Mouse (Mus musculus): ENCODE measurements around the gene Ddx31. TPM values are rescaled to one million over a fixed set of nuclear protein-coding genes. Genes with fewer than 3 reads are reported as not detected.

The Ddx31 gene
- polyA plus RNA-seq, 1 experiment from 2014 or later = 8.6 TPM

DNA sequence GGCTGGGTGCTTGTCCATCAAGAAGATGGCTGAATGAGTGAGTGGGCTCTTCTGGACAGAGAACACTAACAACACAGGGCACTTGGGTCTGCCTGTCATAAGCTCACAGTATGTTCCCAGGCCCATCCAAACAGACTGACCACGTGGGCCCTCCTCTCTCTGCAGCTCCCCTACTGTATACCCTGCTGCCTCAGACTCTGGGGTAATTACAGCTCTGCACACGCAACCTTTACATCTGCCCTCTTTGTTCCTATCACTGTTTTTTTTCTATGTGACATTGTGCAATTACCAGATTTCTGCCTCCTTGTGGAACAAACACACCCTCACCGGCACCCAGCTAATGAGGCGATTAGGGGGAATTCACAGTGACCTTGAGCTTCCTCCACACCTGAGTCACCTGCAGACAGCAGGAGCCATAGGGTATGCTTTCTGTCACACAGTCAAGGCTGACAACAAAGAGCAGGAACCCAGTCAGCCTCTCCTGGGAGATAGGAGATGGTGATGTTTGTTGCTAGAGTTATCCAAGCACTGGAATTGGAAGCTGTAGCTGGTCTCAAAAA, 57.2 kb downstream of the Ddx31 start:
- Histone ChIP-seq H3K36me3 (ENCODE audit: control insufficient read depth, insufficient read depth, low read length) (peaks cover 68% of the 10 kb centered on the region), H3K27ac (replicated peaks in 1 of 2; ENCODE audit: control insufficient read depth in 1 of 2, insufficient read depth in 1 of 2, low read depth in 2 of 2, low read length in 2 of 2) (no peak overlapping the region), H3K9ac (ENCODE audit: low read length) (no peak overlapping the region), H3K27me3 (ENCODE audit: control insufficient read depth, insufficient read depth, low read length) (no peaks in the 10 kb centered on the region), H3K9me3 (ENCODE audit: control insufficient read depth, low read length) (no peaks in the 10 kb centered on the region), H3K4me3 (ENCODE audit: control insufficient read depth in 1 of 2, insufficient read depth in 1 of 2, low read depth in 1 of 2, low read length in 2 of 2) (no peak overlapping the region), H3K4me2 (ENCODE audit: low read length) (no peak overlapping the region), H3K4me1 (ENCODE audit: control insufficient read depth in 2 of 2, insufficient read depth in 2 of 2, low read length in 2 of 2) (no peaks in the 10 kb centered on the region)
- 79% methylated on average over 4 of the region's 4 CpGs for WGBS
- no peak for ATAC-seq (ENCODE audit: insufficient number of reproducible peaks, insufficient read depth, low FRiP score, low read depth)

GRCm38 (mm10) chr2:28902291-28902690, 62.1 kb downstream of the Ddx31 start:
- WGBS = 90% methylated on average over 8 of the region's 8 CpGs
- Histone ChIP-seq H3K4me3 (ENCODE audit: control insufficient read depth in 1 of 2, insufficient read depth in 1 of 2, low read depth in 1 of 2, low read length in 2 of 2) (no peak overlapping the region), H3K9me3 (ENCODE audit: control insufficient read depth, low read length) (no peaks in the 10 kb centered on the region), H3K4me1 (ENCODE audit: control insufficient read depth in 2 of 2, insufficient read depth in 2 of 2, low read length in 2 of 2) (no peaks in the 10 kb centered on the region), H3K36me3 (ENCODE audit: control insufficient read depth, insufficient read depth, low read length) (peaks cover 40% of the 10 kb centered on the region), H3K27me3 (ENCODE audit: control insufficient read depth, insufficient read depth, low read length) (peaks cover 9% of the 10 kb centered on the region), H3K4me2 (ENCODE audit: low read length) (no peak overlapping the region), H3K27ac (replicated peaks in 1 of 2; ENCODE audit: control insufficient read depth in 1 of 2, insufficient read depth in 1 of 2, low read depth in 2 of 2, low read length in 2 of 2) (no peak overlapping the region), H3K9ac (ENCODE audit: low read length) (no peak overlapping the region)
- ATAC-seq (ENCODE audit: insufficient number of reproducible peaks, insufficient read depth, low FRiP score, low read depth) = no peak

- Histone ChIP-seq H3K9me3 (ENCODE audit: control insufficient read depth, low read length) (no peaks in the 10 kb centered on the region), H3K27me3 (ENCODE audit: control insufficient read depth, insufficient read depth, low read length) (peaks cover 23% of the 10 kb centered on the region), H3K4me3 (ENCODE audit: control insufficient read depth in 1 of 2, insufficient read depth in 1 of 2, low read depth in 1 of 2, low read length in 2 of 2) (no peak overlapping the region), H3K27ac (replicated peaks in 1 of 2; ENCODE audit: control insufficient read depth in 1 of 2, insufficient read depth in 1 of 2, low read depth in 2 of 2, low read length in 2 of 2) (no peak overlapping the region), H3K4me2 (ENCODE audit: low read length) (no peak overlapping the region), H3K36me3 (ENCODE audit: control insufficient read depth, insufficient read depth, low read length) (peaks cover 36% of the 10 kb centered on the region), H3K9ac (ENCODE audit: low read length) (no peak overlapping the region), H3K4me1 (ENCODE audit: control insufficient read depth in 2 of 2, insufficient read depth in 2 of 2, low read length in 2 of 2) (peaks cover 7 to 11% of the 10 kb centered on the region in 2 experiments; a peak in 3 of 4 replicates)
- WGBS = 93% methylated on average over 5 of the region's 5 CpGs
- no peak for ATAC-seq (ENCODE audit: insufficient number of reproducible peaks, insufficient read depth, low FRiP score, low read depth)
Measured at GRCm38 (mm10) chr2:28903871-28904270, 63.7 kb downstream of the Ddx31 start.

DNA sequence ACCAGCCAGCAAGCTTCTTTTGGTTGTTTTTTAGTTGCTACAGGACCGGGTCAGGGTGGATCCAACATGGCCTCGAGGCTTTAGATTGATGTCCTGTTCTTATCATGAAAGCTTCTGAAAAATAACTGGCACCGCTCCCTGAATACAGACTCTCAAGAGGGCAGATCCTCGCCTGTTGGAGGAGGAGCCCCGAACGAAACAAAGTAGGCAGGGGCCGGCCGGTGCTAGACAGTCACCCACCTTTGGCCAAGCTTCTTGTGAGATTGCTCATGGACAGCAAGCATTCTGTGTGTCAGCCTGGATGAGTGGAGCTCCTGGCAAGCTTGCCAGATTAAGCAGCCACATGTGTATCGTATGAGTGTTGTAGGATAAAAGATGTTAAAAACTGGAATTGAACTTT, 64.6 kb downstream of the Ddx31 start:
- H3K4me1 ChIP-seq (ENCODE audit: control insufficient read depth in 2 of 2, insufficient read depth in 2 of 2, low read length in 2 of 2) = peaks cover 10 to 18% of the 10 kb centered on the region in 2 experiments; a peak in 3 of 4 replicates
- peaks cover 32% of the 10 kb centered on the region for H3K27me3 ChIP-seq (ENCODE audit: control insufficient read depth, insufficient read depth, low read length)
- no peak for ATAC-seq (ENCODE audit: insufficient number of reproducible peaks, insufficient read depth, low FRiP score, low read depth)
- no peak overlapping the region for H3K27ac ChIP-seq (replicated peaks in 1 of 2; ENCODE audit: control insufficient read depth in 1 of 2, insufficient read depth in 1 of 2, low read depth in 2 of 2, low read length in 2 of 2)
- H3K4me2 ChIP-seq (ENCODE audit: low read length) = no peak overlapping the region
- H3K9me3 ChIP-seq (ENCODE audit: control insufficient read depth, low read length) = no peaks in the 10 kb centered on the region
- H3K4me3 ChIP-seq (ENCODE audit: control insufficient read depth in 1 of 2, insufficient read depth in 1 of 2, low read depth in 1 of 2, low read length in 2 of 2) = no peak overlapping the region
- no peak overlapping the region for H3K9ac ChIP-seq (ENCODE audit: low read length)
- peaks cover 35% of the 10 kb centered on the region for H3K36me3 ChIP-seq (ENCODE audit: control insufficient read depth, insufficient read depth, low read length)
- 73% methylated on average over 9 of the region's 9 CpGs for WGBS

DNA sequence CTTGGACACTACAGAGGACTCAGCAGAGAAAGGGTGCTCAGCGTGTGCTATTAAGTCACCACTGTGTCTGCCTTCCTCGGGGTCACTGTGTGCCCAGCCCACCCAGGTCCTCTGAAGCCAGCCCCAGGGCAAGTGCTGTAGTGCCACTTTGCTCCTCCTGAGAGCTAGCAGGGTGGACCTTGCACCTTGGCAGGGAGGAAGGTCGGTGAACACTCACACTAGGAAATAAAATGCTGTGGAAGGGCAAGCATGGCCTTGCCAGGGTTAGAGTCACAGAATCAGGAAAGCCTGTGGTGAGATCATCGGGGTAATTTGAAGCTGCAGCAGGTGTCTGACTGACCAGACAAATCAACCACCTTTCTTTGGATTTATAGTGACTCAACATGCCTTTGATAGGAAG, 65.4 kb downstream of the Ddx31 start:
- no peak for ATAC-seq (ENCODE audit: insufficient number of reproducible peaks, insufficient read depth, low FRiP score, low read depth)
- no peak overlapping the region for H3K9ac ChIP-seq (ENCODE audit: low read length)
- no peak overlapping the region for H3K4me2 ChIP-seq (ENCODE audit: low read length)
- H3K4me3 ChIP-seq (ENCODE audit: control insufficient read depth in 1 of 2, insufficient read depth in 1 of 2, low read depth in 1 of 2, low read length in 2 of 2) = no peak overlapping the region
- H3K4me1 ChIP-seq (ENCODE audit: control insufficient read depth in 2 of 2, insufficient read depth in 2 of 2, low read length in 2 of 2) = peaks cover 10 to 18% of the 10 kb centered on the region in 2 experiments; a peak in 3 of 4 replicates
- 74% methylated on average over 4 of the region's 4 CpGs for WGBS
- H3K27ac ChIP-seq (replicated peaks in 1 of 2; ENCODE audit: control insufficient read depth in 1 of 2, insufficient read depth in 1 of 2, low read depth in 2 of 2, low read length in 2 of 2) = no peak overlapping the region
- H3K36me3 ChIP-seq (ENCODE audit: control insufficient read depth, insufficient read depth, low read length) = peaks cover 28% of the 10 kb centered on the region
- H3K9me3 ChIP-seq (ENCODE audit: control insufficient read depth, low read length) = no peaks in the 10 kb centered on the region
- H3K27me3 ChIP-seq (ENCODE audit: control insufficient read depth, insufficient read depth, low read length) = peaks cover 39% of the 10 kb centered on the region

GRCm38 (mm10) chr2:28907691-28908388, 67.6 kb downstream of the Ddx31 start:
- Histone ChIP-seq H3K36me3 (ENCODE audit: control insufficient read depth, insufficient read depth, low read length) (peaks cover 16% of the 10 kb centered on the region), H3K4me3 (ENCODE audit: control insufficient read depth in 1 of 2, insufficient read depth in 1 of 2, low read depth in 1 of 2, low read length in 2 of 2) (peak overlapping the region in 1 of 2 experiments; percentile 35; a peak in 3 of 4 replicates), H3K27me3 (ENCODE audit: control insufficient read depth, insufficient read depth, low read length) (peaks cover 62% of the 10 kb centered on the region), H3K4me2 (ENCODE audit: low read length) (peak overlapping the region; percentile 69), H3K4me1 (ENCODE audit: control insufficient read depth in 2 of 2, insufficient read depth in 2 of 2, low read length in 2 of 2) (peaks cover 10 to 18% of the 10 kb centered on the region in 2 experiments; a peak in 3 of 4 replicates), H3K9me3 (ENCODE audit: control insufficient read depth, low read length) (no peaks in the 10 kb centered on the region), H3K9ac (ENCODE audit: low read length) (peak overlapping the region; percentile 46; the same call in 1 of the 2 replicates), H3K27ac (replicated peaks in 1 of 2; ENCODE audit: control insufficient read depth in 1 of 2, insufficient read depth in 1 of 2, low read depth in 2 of 2, low read length in 2 of 2) (no peak overlapping the region)
- no peak for ATAC-seq (ENCODE audit: insufficient number of reproducible peaks, insufficient read depth, low FRiP score, low read depth)
- WGBS = 12% methylated on average over 10 of the region's 10 CpGs

- Histone ChIP-seq H3K4me2 (ENCODE audit: low read length) (peak overlapping the region; percentile 69), H3K27me3 (ENCODE audit: control insufficient read depth, insufficient read depth, low read length) (peaks cover 69% of the 10 kb centered on the region), H3K4me1 (ENCODE audit: control insufficient read depth in 2 of 2, insufficient read depth in 2 of 2, low read length in 2 of 2) (peaks cover 10 to 18% of the 10 kb centered on the region in 2 experiments; a peak in 3 of 4 replicates), H3K9ac (ENCODE audit: low read length) (peak overlapping the region; percentile 46), H3K36me3 (ENCODE audit: control insufficient read depth, insufficient read depth, low read length) (peaks cover 16% of the 10 kb centered on the region), H3K27ac (replicated peaks in 1 of 2; ENCODE audit: control insufficient read depth in 1 of 2, insufficient read depth in 1 of 2, low read depth in 2 of 2, low read length in 2 of 2) (no peak overlapping the region), H3K9me3 (ENCODE audit: control insufficient read depth, low read length) (no peaks in the 10 kb centered on the region), H3K4me3 (ENCODE audit: control insufficient read depth in 1 of 2, insufficient read depth in 1 of 2, low read depth in 1 of 2, low read length in 2 of 2) (peak overlapping the region; percentile 30 to 35)
- ATAC-seq (ENCODE audit: insufficient number of reproducible peaks, insufficient read depth, low FRiP score, low read depth) = no peak; the same call in 1 of the 2 replicates
- WGBS = 1% methylated on average over 39 of the region's 39 CpGs
Measured at GRCm38 (mm10) chr2:28908389-28909153, 68.4 kb downstream of the Ddx31 start.
